Mouse (Mus musculus) heart, embryonic 13.5 days (tissue): ENCODE results near the gene Lhx2. TPM values are rescaled to one million over a fixed set of nuclear protein-coding genes. Genes with fewer than 3 reads are reported as not detected.

Experiments used
- ATAC-seq: fragments of 200-750 bp; cut with Nextera tagmentation; 2 replicates; pipeline ENCODE4 v1.8.0; 2017; ENCODE audit warnings: moderate TSS enrichment; ENCODE audit not compliant: insufficient number of reproducible peaks, low FRiP score, low TSS enrichment; ENCODE audit errors: extremely low read depth
- H3K27ac ChIP-seq: fragments of 300-500 bp; sonication (generic); replicated peaks from 2 replicates; pipeline ENCODE4 v1.5.1; 2015; ENCODE audit warnings: moderate library complexity, mild to moderate bottlenecking, inconsistent platforms
- H3K27me3 ChIP-seq: fragments of 300-500 bp; sonication (generic); replicated peaks from 2 replicates; pipeline ENCODE4 v1.6.1; 2015; ENCODE audit warnings: mild to moderate bottlenecking, inconsistent platforms
- H3K36me3 ChIP-seq: fragments of 300-500 bp; sonication (generic); 2 replicates; pipeline ENCODE4 v1.6.1; 2015; ENCODE audit warnings: mild to moderate bottlenecking, inconsistent platforms
- H3K4me1 ChIP-seq: fragments of 300-500 bp; sonication (generic); 2 replicates; pipeline ENCODE4 v1.6.1; 2015; ENCODE audit warnings: inconsistent platforms
- H3K4me2 ChIP-seq: fragments of 300-500 bp; sonication (generic); 2 replicates; pipeline ENCODE4 v1.6.1; 2015; ENCODE audit warnings: inconsistent platforms, mild to moderate bottlenecking, moderate library complexity
- H3K4me3 ChIP-seq: fragments of 300-500 bp; sonication (generic); 2 replicates; pipeline ENCODE4 v1.5.1; 2015; ENCODE audit warnings: moderate library complexity, mild to moderate bottlenecking, inconsistent platforms
- H3K9ac ChIP-seq: fragments of 300-500 bp; sonication (generic); 2 replicates; pipeline ENCODE4 v1.6.1; 2015; ENCODE audit warnings: inconsistent platforms, mild to moderate bottlenecking, moderate library complexity
- H3K9me3 ChIP-seq: fragments of 300-500 bp; sonication (generic); 2 replicates; pipeline ENCODE4 v1.6.1; 2016; ENCODE audit warnings: inconsistent platforms
- WGBS: fragments of 180-500 bp; shearing (Covaris S2); methylation state at CpG from one replicate; pipeline ENCODE4 v1.1.7; 2015; ENCODE audit warnings: mixed read lengths; 5-methylcytosine and 5-hydroxymethylcytosine counted together
- polyA plus RNA-seq: library from polyadenylated mRNA; unstranded; fragments of >200 nt; fragmentation: Nextera tagmentation; extraction: Ambion mirVana; gene quantifications from 2 replicates; pipeline ENCODE4 v1.2.1, GENCODE M21; 2015

Lhx2 gene
- polyA plus RNA-seq, 1 experiment from 2014 or later = 0.40 TPM

- H3K9ac ChIP-seq = no peak overlapping the region
- peaks cover 96% of the 10 kb centered on the region for H3K27me3 ChIP-seq
- H3K4me3 ChIP-seq = peak overlapping the region; percentile 44
- H3K9me3 ChIP-seq = no peaks in the 10 kb centered on the region
- H3K36me3 ChIP-seq = no peaks in the 10 kb centered on the region
- WGBS = 5% methylated on average over 31 of the region's 31 CpGs
- H3K27ac ChIP-seq = no peak overlapping the region
- peak; percentile 21; the same call in 1 of the 2 replicates for ATAC-seq
- H3K4me2 ChIP-seq = peak overlapping the region; percentile 70
- H3K4me1 ChIP-seq = peaks cover 9% of the 10 kb centered on the region
These were observed 29.8 kb downstream of the Lhx2 start for GRCm38 (mm10) chr2:38368746-38369330.

GRCm38 (mm10) chr2:38375606-38376304 is 36.7 kb downstream of the Lhx2 start:
- WGBS = 3% methylated on average over 20 of the region's 20 CpGs
- H3K27me3 ChIP-seq = peaks cover 96% of the 10 kb centered on the region
- H3K27ac ChIP-seq = no peak overlapping the region
- no peaks in the 10 kb centered on the region for H3K9me3 ChIP-seq
- H3K9ac ChIP-seq = no peak overlapping the region
- H3K4me2 ChIP-seq = peak overlapping the region; percentile 56
- ATAC-seq = no peak
- H3K4me3 ChIP-seq = peak overlapping the region; percentile 25; the same call in 1 of the 2 replicates
- peaks cover 16% of the 10 kb centered on the region for H3K4me1 ChIP-seq
- no peaks in the 10 kb centered on the region for H3K36me3 ChIP-seq

DNA sequence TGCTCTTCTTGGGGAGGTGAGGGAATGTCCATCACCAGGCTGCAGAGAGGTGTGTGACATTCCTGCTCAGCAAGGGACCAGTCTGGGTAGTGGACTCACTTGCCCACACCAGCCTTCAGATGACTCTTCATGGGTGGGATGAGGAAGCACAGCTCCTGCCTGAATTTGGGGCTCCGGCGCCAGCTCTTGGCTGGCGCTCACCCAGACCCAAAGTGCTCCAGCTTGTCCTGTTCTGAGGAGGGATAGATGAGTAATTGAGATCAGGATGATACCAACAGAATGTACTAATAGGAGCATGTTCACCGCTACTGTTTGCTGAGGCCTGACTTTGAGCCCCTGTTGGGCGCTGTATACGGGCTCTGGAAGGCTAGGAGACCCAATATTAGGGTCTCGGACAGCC is 38.2 kb downstream of the Lhx2 start:
- Histone ChIP-seq H3K9me3 (0 out of 2 replicates have a peak, but pooled peaks cover 3% of the 10 kb centered on the region), H3K27me3 (peaks cover 86% of the 10 kb centered on the region), H3K4me1 (peaks cover 16% of the 10 kb centered on the region), H3K36me3 (no peaks in the 10 kb centered on the region), H3K4me3 (no peak overlapping the region), H3K27ac (no peak overlapping the region), H3K9ac (no peak overlapping the region), H3K4me2 (no peak overlapping the region)
- ATAC-seq = no peak
- 74% methylated on average over 7 of the region's 7 CpGs for WGBS

DNA sequence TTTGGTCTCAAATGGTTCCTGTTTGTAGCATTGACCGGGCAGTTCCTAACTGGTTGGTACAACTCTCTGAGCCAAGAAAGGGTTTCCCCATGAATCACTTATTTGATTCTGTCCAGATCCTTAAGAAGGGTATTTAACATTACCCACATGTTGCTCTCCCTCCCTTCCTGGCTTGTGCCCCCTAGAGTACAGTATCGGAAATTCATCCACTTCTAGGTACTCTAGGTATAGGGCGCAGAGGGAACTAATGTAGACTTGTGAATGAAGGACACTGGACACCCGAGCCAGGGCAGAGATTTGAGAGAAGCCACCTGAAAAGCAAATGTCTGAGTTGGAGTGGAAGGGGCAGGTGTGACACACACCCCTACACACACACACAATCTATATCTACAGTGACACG is 39.3 kb downstream of the Lhx2 start:
- Histone ChIP-seq H3K4me2 (no peak overlapping the region), H3K36me3 (no peaks in the 10 kb centered on the region), H3K9me3 (0 out of 2 replicates have a peak, but pooled peaks cover 3% of the 10 kb centered on the region), H3K27ac (no peak overlapping the region), H3K9ac (no peak overlapping the region), H3K27me3 (peaks cover 75% of the 10 kb centered on the region), H3K4me3 (no peak overlapping the region), H3K4me1 (peaks cover 16% of the 10 kb centered on the region)
- WGBS = 21% methylated on average over 5 of the region's 5 CpGs
- no peak for ATAC-seq

GRCm38 (mm10) chr2:38378849-38379545 is 39.9 kb downstream of the Lhx2 start:
- Histone ChIP-seq H3K4me1 (peaks cover 16% of the 10 kb centered on the region), H3K4me3 (peak overlapping the region; percentile 32), H3K9me3 (0 out of 2 replicates have a peak, but pooled peaks cover 3% of the 10 kb centered on the region), H3K9ac (peak overlapping the region; percentile 50), H3K4me2 (peak overlapping the region; percentile 63), H3K27me3 (peaks cover 68% of the 10 kb centered on the region), H3K36me3 (no peaks in the 10 kb centered on the region), H3K27ac (no peak overlapping the region)
- ATAC-seq = 0 out of 2 replicates have a peak, but pooled peaks have one; percentile 15
- WGBS = 3% methylated on average over 29 of the region's 29 CpGs

DNA sequence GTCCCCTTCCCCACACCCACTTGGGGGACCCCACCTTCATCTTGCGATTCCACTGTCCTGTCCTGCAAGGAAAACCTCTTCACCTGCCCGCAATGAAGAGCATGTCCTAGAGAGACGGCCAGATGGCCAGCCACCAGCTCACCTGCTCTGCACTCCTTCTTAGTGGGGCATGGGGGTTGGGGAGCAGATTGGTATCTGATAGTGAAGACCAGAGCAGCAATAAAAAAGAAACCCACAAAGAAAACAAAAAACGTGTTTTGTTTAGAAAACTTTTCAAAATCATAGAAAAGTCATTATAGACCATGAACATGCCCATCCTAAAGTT is 40.4 kb downstream of the Lhx2 start:
- Histone ChIP-seq H3K27ac (no peak overlapping the region), H3K9ac (peak overlapping the region; percentile 50), H3K4me3 (peak overlapping the region; percentile 32), H3K4me1 (peaks cover 16% of the 10 kb centered on the region), H3K36me3 (no peaks in the 10 kb centered on the region), H3K27me3 (peaks cover 63% of the 10 kb centered on the region), H3K9me3 (0 out of 2 replicates have a peak, but pooled peaks cover 3% of the 10 kb centered on the region), H3K4me2 (peak overlapping the region; percentile 63)
- no peak for ATAC-seq
- WGBS = 5% methylated on average over 4 of the region's 4 CpGs

DNA sequence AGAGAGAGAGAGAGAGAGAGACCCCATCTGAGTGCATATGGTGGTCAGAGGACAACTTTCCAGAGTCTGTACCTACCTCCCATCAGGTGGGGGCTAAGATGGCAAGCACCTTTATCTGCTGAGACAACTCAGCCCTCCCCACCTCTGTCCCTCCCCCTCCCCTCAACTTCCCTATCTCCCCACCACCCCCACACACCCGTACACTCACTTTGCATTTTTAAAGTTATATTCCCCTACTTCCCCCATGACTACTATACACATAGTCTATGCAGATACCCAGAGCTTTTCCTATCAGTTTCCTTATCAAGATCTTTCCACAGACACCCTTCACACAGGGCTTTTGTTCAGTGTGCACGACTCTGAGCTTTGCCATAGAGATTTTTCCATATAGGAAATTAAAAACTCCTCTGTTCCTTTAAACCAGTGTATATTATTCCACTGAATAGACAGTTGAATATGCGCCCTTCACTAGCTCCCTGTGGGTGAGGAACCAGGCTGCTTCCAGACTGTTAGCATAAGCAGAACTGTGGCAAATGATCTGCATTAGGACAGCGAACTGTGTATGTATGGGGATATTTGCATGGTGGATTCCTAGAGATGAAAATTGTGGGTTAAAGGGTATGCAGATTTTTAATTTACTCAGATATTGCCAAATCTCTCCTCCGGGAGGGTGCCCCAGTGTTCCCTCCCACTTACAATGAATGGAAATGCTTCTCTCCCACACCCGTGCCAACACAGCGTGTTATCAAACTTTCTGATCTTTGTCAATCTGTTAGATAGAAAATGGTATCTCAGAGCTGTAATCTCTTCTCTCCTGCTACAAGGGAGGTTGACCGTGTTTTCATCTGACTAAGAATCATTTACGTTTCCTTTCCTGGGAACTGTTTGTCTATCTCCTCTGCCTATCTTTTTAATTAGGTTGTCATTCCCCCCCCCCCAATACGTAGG is 41.3 kb downstream of the Lhx2 start:
- Histone ChIP-seq H3K27ac (no peak overlapping the region), H3K27me3 (peaks cover 54% of the 10 kb centered on the region), H3K36me3 (no peaks in the 10 kb centered on the region), H3K9ac (no peak overlapping the region), H3K4me3 (no peak overlapping the region), H3K4me1 (peaks cover 16% of the 10 kb centered on the region), H3K9me3 (0 out of 2 replicates have a peak, but pooled peaks cover 3% of the 10 kb centered on the region), H3K4me2 (no peak overlapping the region)
- WGBS = 28% methylated on average over 10 of the region's 10 CpGs
- no peak for ATAC-seq

DNA sequence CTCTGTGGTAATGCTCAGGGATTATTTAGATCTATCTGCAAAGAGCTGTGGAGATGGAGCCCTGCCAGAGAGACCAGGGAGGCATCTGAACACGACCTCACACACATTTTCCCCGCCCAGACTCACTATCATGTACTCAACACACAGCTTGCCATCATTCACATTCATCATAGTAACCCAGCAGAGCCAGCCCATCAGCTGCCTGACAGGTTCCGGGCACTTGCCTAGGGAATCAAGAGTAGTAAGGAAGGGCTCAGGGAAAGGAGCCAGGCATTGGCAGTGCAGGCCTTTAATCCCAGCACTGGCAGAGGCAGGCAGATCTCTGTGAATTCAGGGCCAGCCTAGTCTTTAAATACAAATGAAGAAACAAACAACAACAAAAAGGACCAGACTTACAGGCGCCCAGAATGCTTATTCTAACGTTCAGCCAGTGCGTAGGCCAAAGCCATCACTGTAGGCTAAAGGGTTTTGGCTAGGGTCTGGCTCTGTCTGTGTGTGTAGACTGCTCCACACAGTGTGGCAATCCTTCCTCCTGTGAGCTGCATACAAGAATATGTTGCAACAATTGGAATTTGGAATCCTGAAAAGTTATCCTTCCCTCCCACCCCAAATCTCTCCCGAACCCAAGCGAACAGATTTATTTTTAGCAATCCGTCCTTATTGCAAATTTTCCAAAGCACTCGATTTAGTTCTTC is 48.6 kb downstream of the Lhx2 start:
- WGBS = 73% methylated on average over 10 of the region's 10 CpGs
- Histone ChIP-seq H3K36me3 (no peaks in the 10 kb centered on the region), H3K4me3 (no peak overlapping the region), H3K27ac (no peak overlapping the region), H3K9me3 (no peaks in the 10 kb centered on the region), H3K9ac (no peak overlapping the region), H3K4me1 (no peaks in the 10 kb centered on the region), H3K27me3 (0 out of 2 replicates have a peak, but pooled peaks cover 5% of the 10 kb centered on the region), H3K4me2 (no peak overlapping the region)
- ATAC-seq = no peak

DNA sequence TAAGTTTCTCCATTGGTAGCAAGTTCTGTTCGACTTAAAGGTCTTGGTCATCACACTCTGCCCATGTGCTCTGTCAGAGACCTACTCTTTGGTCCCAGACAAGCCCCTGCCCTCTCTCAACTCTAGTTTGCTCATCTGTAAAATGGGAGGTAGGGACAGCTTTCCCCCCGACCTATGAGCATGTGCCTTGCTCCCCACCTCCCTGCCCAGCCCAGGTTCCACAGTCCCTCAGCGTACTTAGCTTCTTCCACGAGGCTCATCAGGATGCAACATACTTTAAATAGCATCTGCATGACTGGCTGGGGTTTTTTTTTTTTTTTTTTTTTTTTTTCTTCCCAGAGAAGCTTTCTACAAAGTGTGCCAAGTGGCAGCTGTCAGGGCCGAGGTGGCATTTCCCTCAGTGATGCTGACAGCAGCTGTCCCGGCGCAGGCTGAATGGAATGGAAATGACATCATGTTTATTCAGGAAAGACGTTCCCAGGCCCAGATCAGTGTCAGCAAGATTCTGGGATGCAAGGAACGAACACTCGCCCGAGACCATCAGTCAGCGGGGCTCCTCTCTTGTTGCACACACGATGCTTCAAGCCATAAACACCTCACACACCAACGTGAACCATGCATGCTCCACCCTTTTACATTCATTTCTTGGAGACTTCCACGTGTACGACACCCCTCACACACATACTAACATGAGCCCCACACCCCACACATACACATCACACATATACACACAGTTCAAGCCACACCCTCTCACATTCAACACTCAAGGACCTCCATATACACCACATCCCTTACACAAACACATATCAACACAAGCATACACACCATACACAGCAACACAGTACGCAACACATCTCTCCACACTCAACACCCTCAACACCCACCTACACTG is 56.1 kb downstream of the Lhx2 start:
- H3K36me3 ChIP-seq = no peaks in the 10 kb centered on the region
- H3K9me3 ChIP-seq = no peaks in the 10 kb centered on the region
- no peak overlapping the region for H3K9ac ChIP-seq
- H3K4me3 ChIP-seq = no peak overlapping the region
- ATAC-seq = no peak
- H3K27me3 ChIP-seq = 0 out of 2 replicates have a peak, but pooled peaks cover 3% of the 10 kb centered on the region
- peaks cover 7% of the 10 kb centered on the region; the same call in 1 of the 2 replicates for H3K4me1 ChIP-seq
- no peak overlapping the region for H3K4me2 ChIP-seq
- 47% methylated on average over 17 of the region's 17 CpGs for WGBS
- H3K27ac ChIP-seq = no peak overlapping the region

DNA sequence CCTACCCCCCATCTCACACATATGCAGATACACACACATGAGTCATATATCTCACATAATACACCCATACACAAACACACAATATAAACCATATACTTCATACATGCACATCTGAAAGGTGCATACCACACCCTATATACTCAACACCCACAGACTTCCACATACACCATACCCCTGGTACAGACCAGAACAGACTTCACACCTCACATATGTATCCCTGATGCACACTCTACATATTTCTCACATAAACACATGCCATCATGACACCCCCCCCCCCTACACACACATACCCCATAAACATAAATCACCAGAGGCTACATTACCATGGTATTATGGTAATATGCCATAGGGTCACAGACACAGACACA is 56.8 kb downstream of the Lhx2 start:
- H3K9ac ChIP-seq = no peak overlapping the region
- 0 out of 2 replicates have a peak, but pooled peaks cover 3% of the 10 kb centered on the region for H3K27me3 ChIP-seq
- no peaks in the 10 kb centered on the region for H3K9me3 ChIP-seq
- H3K4me2 ChIP-seq = no peak overlapping the region
- no peak overlapping the region for H3K4me3 ChIP-seq
- no peak for ATAC-seq
- H3K36me3 ChIP-seq = no peaks in the 10 kb centered on the region
- H3K4me1 ChIP-seq = peaks cover 7% of the 10 kb centered on the region; the same call in 1 of the 2 replicates
- no peak overlapping the region for H3K27ac ChIP-seq
